Mouse (Mus musculus) testis, adult 2 months (tissue): Measurements from ENCODE around the gene Ptpn6. TPM values are rescaled to one million over a fixed set of nuclear protein-coding genes. Genes with fewer than 3 reads are reported as not detected.
"Not testable (repeated sequence)": the region's sequence is repeated elsewhere in the genome, so short reads cannot be mapped to it uniquely, and the experiment has no call there.

Source experiments
- H3K27ac ChIP-seq: fragments of 200-500 bp; 2 replicates; pipeline ENCODE4 v1.5.1; 2012; ENCODE audit warnings: low read depth, low read length; ENCODE audit not compliant: control insufficient read depth, insufficient read depth
- H3K27me3 ChIP-seq: fragments of 200-500 bp; 2 replicates; pipeline ENCODE4 v1.6.1; 2012; ENCODE audit warnings: mild to moderate bottlenecking, low read length, moderate library complexity; ENCODE audit not compliant: control insufficient read depth, insufficient read depth
- H3K36me3 ChIP-seq: fragments of 200-500 bp; 2 replicates; pipeline ENCODE4 v1.6.1; 2012; ENCODE audit warnings: mild to moderate bottlenecking, low read length; ENCODE audit not compliant: control insufficient read depth, insufficient read depth
- H3K4me1 ChIP-seq: fragments of 200-500 bp; 2 replicates; pipeline ENCODE4 v1.6.1; 2012; ENCODE audit warnings: low read length; ENCODE audit not compliant: control insufficient read depth, insufficient read depth
- H3K4me3 ChIP-seq: fragments of 200-500 bp; 2 replicates; pipeline ENCODE4 v1.5.1; 2012; ENCODE audit warnings: low read depth, mild to moderate bottlenecking, low read length, moderate library complexity, mixed read lengths; ENCODE audit not compliant: control insufficient read depth
- CTCF ChIP-seq: fragments of 200-500 bp; IDR thresholded peaks from 2 replicates; pipeline ENCODE4 v1.5.1; 2012; ENCODE audit warnings: low read depth, mild to moderate bottlenecking, inconsistent platforms, low read length, moderate library complexity; ENCODE audit not compliant: control insufficient read depth, insufficient read depth, insufficient replicate concordance
- POLR2A ChIP-seq: fragments of 200-500 bp; IDR thresholded peaks from 2 replicates; pipeline ENCODE4 v1.6.1; 2012; ENCODE audit warnings: low read depth, mild to moderate bottlenecking, inconsistent platforms, low read length, moderate library complexity; ENCODE audit not compliant: control insufficient read depth
- polyA plus RNA-seq: library from polyadenylated mRNA; depleted of rRNA; stranded (reverse); fragments of >200 nt; gene quantifications from 2 replicates; pipeline ENCODE4 v1.2.3, GENCODE M21; 2012

The Ptpn6 gene
- polyA plus RNA-seq, 1 experiment: 1.4 TPM

- TF ChIP-seq CTCF (no peak), POLR2A (no peak)
- H3K4me1 ChIP-seq: 0 out of 2 replicates have a peak, but pooled peaks cover 2% of the 10 kb centered on the region
- no peak overlapping the region for H3K4me3 ChIP-seq
- no peaks in the 10 kb centered on the region for H3K27me3 ChIP-seq
- H3K36me3 ChIP-seq: no peaks in the 10 kb centered on the region
- H3K27ac ChIP-seq: no peak overlapping the region; the same call in 1 of the 2 replicates
These were observed 45.1 kb downstream of the Ptpn6 start for GRCm38 (mm10) chr6:124693243-124693981.

- no peaks in the 10 kb centered on the region for H3K4me1 ChIP-seq
- no peaks in the 10 kb centered on the region for H3K36me3 ChIP-seq
- H3K27ac ChIP-seq: no peak overlapping the region
- TF ChIP-seq CTCF: no peak
- TF ChIP-seq POLR2A: no peak
- H3K4me3 ChIP-seq: no peak overlapping the region
- no peaks in the 10 kb centered on the region for H3K27me3 ChIP-seq
These were observed 48.0 kb downstream of the Ptpn6 start for GRCm38 (mm10) chr6:124690517-124690916.

GRCm38 (mm10) chr6:124689011-124689410, 49.5 kb downstream of the Ptpn6 start:
- Histone ChIP-seq H3K4me3 (no peak overlapping the region), H3K27me3 (no peaks in the 10 kb centered on the region), H3K4me1 (no peaks in the 10 kb centered on the region), H3K36me3 (no peaks in the 10 kb centered on the region), H3K27ac (no peak overlapping the region)
- TF ChIP-seq CTCF: no peak
- no peak for TF ChIP-seq POLR2A

GRCm38 (mm10) chr6:124688151-124688758, 50.3 kb downstream of the Ptpn6 start:
- TF ChIP-seq POLR2A (no peak), CTCF (no peak)
- Histone ChIP-seq H3K36me3 (no peaks in the 10 kb centered on the region), H3K4me1 (no peaks in the 10 kb centered on the region), H3K27ac (no peak overlapping the region), H3K27me3 (no peaks in the 10 kb centered on the region), H3K4me3 (no peak overlapping the region)

DNA sequence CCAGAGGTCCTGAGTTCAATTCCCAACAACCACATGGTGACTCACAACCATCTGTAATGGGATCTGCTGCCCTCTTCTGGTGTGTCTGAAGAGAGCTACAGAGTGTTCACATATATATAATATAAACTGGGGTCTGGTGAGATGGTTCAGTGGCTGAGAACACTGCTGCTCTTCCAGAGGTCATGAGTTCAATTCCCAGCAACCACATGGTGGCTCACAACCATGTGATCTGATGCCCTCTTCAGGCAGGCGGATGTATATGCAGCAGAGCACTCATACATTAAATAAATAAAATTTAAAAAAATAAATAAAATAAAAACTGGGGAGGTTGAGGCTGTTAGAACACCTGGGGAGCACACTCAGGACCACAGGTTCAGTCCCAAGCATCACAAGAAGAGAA, 51.9 kb downstream of the Ptpn6 start:
- H3K36me3 ChIP-seq, H3K4me1 ChIP-seq, H3K27ac ChIP-seq, H3K27me3 ChIP-seq, H3K4me3 ChIP-seq: not testable (repeated sequence)

DNA sequence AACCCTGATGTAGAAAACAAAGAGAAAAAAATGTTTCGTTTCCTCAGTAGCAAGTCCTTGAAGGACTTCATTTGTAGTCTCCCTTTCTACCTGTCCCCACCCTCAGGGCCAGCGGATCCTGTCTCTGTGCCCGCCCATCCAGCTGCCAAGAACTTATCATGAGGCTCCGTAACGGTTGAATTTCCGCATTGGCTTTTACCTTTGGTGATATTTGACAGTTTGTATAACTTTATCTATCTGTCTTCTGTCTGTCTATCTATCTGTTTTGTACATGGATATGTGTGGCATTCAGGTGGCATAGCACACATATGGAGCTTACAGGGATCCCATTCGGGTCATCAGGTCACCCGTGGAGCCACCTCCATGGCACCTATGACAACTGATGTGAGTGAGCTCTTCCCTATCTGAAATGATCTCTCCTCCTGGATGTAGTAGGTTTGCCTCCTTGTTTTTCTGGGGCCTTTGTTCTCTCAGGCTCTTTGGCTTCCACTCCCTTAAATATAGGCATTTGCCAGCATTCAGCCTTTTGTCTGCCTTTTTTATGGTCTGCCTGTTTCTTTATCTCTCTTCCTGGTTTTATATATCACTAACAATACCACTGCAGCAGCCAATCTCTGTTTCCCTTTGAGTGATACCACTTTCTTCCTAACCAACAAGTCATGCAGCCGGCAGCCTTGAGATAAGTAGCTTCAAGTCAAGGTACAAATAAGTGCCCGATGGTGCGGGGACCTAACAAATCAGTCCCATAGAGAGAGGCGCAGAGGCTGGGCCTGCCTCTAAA, 52.7 kb downstream of the Ptpn6 start:
- H3K4me1 ChIP-seq: no peaks in the 10 kb centered on the region
- H3K4me3 ChIP-seq: no peak overlapping the region
- H3K27ac ChIP-seq: no peak overlapping the region
- H3K36me3 ChIP-seq: no peaks in the 10 kb centered on the region
- no peak for TF ChIP-seq POLR2A
- no peak for TF ChIP-seq CTCF
- no peaks in the 10 kb centered on the region for H3K27me3 ChIP-seq

GRCm38 (mm10) chr6:124683591-124684417, 54.7 kb downstream of the Ptpn6 start:
- Histone ChIP-seq H3K36me3 (no peaks in the 10 kb centered on the region), H3K27me3 (no peaks in the 10 kb centered on the region), H3K4me1 (no peaks in the 10 kb centered on the region), H3K27ac (no peak overlapping the region), H3K4me3 (no peak overlapping the region)
- TF ChIP-seq POLR2A (no peak), CTCF (no peak)

- not testable (repeated sequence) for H3K27ac ChIP-seq, H3K4me3 ChIP-seq, H3K36me3 ChIP-seq, H3K27me3 ChIP-seq, H3K4me1 ChIP-seq
These were observed 56.2 kb downstream of the Ptpn6 start for GRCm38 (mm10) chr6:124682291-124682690.
